17 mouse cellular contexts compared by ENCODE assay signal in genomic region chr7:126251698-126252097, GRCm38 (mm10). TPM values are rescaled to one million over a fixed set of nuclear protein-coding genes. Genes with fewer than 3 reads are reported as not detected.
A peak's percentile ranks its signal among the peaks of the same experiment; 100 is the strongest.
DNase-seq lines count a peak whose midpoint lies in the region; ATAC-seq and TF ChIP-seq lines count a peak whose summit lies in the region.
"Had no signal": no experiment of that assay in that cellular context is flagged by ENCODE, and none has a peak within 500 bp of the region (broad histone marks: within the 10 kb centered on the region; RNA-seq: fewer than 3 reads in every experiment).

No protein-coding gene starts in this region.

- peak overlapping the region; percentile 96 for H3K27ac ChIP-seq in cerebellum, adult 2 months (ENCODE audit: insufficient read depth, low read length)
- H3K27ac ChIP-seq in heart, postnatal 0 days (ENCODE audit: low read depth): peak overlapping the region; percentile 72
- H3K27ac ChIP-seq: embryonic facial prominence, embryonic 13.5 days; hindbrain, postnatal 0 days; kidney, embryonic 15.5 days; limb, embryonic 15.5 days; lung, embryonic 15.5 days; neural tube, embryonic 13.5 days; stomach, embryonic 15.5 days had no signal

- WGBS in cerebellum, adult 2 months: 6% methylated on average over 3 of the region's 3 CpGs
- 45% methylated on average over 3 of the region's 3 CpGs for WGBS in heart, postnatal 0 days

- peak; percentile 75 for ATAC-seq in heart, postnatal 0 days (ENCODE audit: insufficient read depth, low read depth)
- ATAC-seq: hindbrain, postnatal 0 days; midbrain, embryonic 16.5 days had no signal

- peaks cover 22% of the 10 kb centered on the region for H3K4me1 ChIP-seq in cerebellum, adult 2 months (ENCODE audit: control insufficient read depth, insufficient read depth, low read length)
- H3K4me1 ChIP-seq in heart, postnatal 0 days (ENCODE audit: control insufficient read depth, insufficient read depth): peaks cover 11% of the 10 kb centered on the region

- TF ChIP-seq EP300 in heart, postnatal 0 days (IDR thresholded peaks at IDR 0.05; ENCODE audit: low read depth): no peak

- H3K9ac ChIP-seq in heart, postnatal 0 days (replicated peaks; ENCODE audit: low read depth, low read length): 0 out of 2 replicates have a peak overlapping the region, but pooled peaks have one; percentile 4
- H3K9ac ChIP-seq: embryonic facial prominence, embryonic 13.5 days; kidney, embryonic 15.5 days; limb, embryonic 15.5 days; lung, embryonic 15.5 days; neural tube, embryonic 13.5 days; stomach, embryonic 15.5 days had no signal

- peak; percentile 54 for TF ChIP-seq POLR2A in cerebellum, adult 2 months (IDR thresholded peaks at IDR 0.05; ENCODE audit: borderline replicate concordance, insufficient read depth, low read length)

- peak; percentile 95 for DNase-seq in brain, adult 2 months (ENCODE audit: low read depth, low spot score)
- peak; percentile 90 to 95 for DNase-seq in cerebellum, adult 2 months
- peak; percentile 37 for DNase-seq in gastrocnemius, postnatal 10 days
- peak; percentile 75 for DNase-seq in heart, postnatal 0 days (ENCODE audit: low spot score)
- no peak for DNase-seq in B cell, adult 2 months
- no peak for DNase-seq in urinary bladder, adult 2 months (ENCODE audit: low spot score)
- DNase-seq in frontal cortex, adult 2 months (ENCODE audit: extremely low spot score in 1 of 2, low spot score in 1 of 2): no peak
- DNase-seq: adrenal gland, postnatal 25 days; thymus, postnatal 14 days had no signal

- H3K4me2 ChIP-seq in heart, postnatal 0 days (ENCODE audit: low read depth, low read length): peak overlapping the region; percentile 65
- H3K4me2 ChIP-seq: embryonic facial prominence, embryonic 13.5 days; kidney, embryonic 15.5 days; limb, embryonic 15.5 days; lung, embryonic 15.5 days; neural tube, embryonic 13.5 days; stomach, embryonic 15.5 days had no signal

- no peak for TF ChIP-seq CTCF in cerebellum, adult 2 months (IDR thresholded peaks at IDR 0.05; ENCODE audit: borderline replicate concordance, insufficient read depth, low read depth, low read length)
- no peak for TF ChIP-seq CTCF in heart, postnatal 0 days (IDR thresholded peaks at IDR 0.05; ENCODE audit: low read depth)

- no peaks in the 10 kb centered on the region for H3K9me3 ChIP-seq in heart, postnatal 0 days (replicated peaks; ENCODE audit: control insufficient read depth, low read length)
- H3K9me3 ChIP-seq: embryonic facial prominence, embryonic 13.5 days; kidney, embryonic 15.5 days; limb, embryonic 15.5 days; lung, embryonic 15.5 days; neural tube, embryonic 13.5 days; stomach, embryonic 15.5 days had no signal

- H3K36me3 ChIP-seq in heart, postnatal 0 days (replicated peaks; ENCODE audit: control insufficient read depth, insufficient read depth, low read length): no peaks in the 10 kb centered on the region
- H3K36me3 ChIP-seq: embryonic facial prominence, embryonic 13.5 days; kidney, embryonic 15.5 days; limb, embryonic 15.5 days; lung, embryonic 15.5 days; neural tube, embryonic 13.5 days; stomach, embryonic 15.5 days had no signal

- peak overlapping the region; percentile 68 for H3K4me3 ChIP-seq in cerebellum, adult 2 months (replicated peaks; ENCODE audit: insufficient read depth, low read depth, low read length)
- H3K4me3 ChIP-seq in heart, postnatal 0 days (ENCODE audit: low read depth, low read length): peak overlapping the region; percentile 55; the same call in 1 of the 2 replicates
- H3K4me3 ChIP-seq: embryonic facial prominence, embryonic 13.5 days; kidney, embryonic 15.5 days; limb, embryonic 15.5 days; lung, embryonic 15.5 days; neural tube, embryonic 13.5 days; stomach, embryonic 15.5 days had no signal

- H3K27me3 ChIP-seq in cerebellum, adult 2 months (ENCODE audit: control insufficient read depth, insufficient read depth, low read length): no peaks in the 10 kb centered on the region
- H3K27me3 ChIP-seq in heart, postnatal 0 days (ENCODE audit: control insufficient read depth, insufficient read depth, low read length): no peaks in the 10 kb centered on the region
- H3K27me3 ChIP-seq: stomach, embryonic 15.5 days had no signal

RNA-seq across cellular contexts. Expression of gene Sbk1, which starts 20.7 kb away (rescaled TPM):
- polyA plus RNA-seq in cerebellum, adult 2 months (2012; rRNA removed): 227 and 282 TPM in 2 replicates
- total RNA-seq in gastrocnemius, postnatal 10 days (2021): 10 to 100 TPM; 35.2 to 38.0 TPM
- 42.0 and 48.9 TPM in 2 replicates for total RNA-seq in heart, postnatal 0 days (2014; rRNA removed; ENCODE audit: low replicate concordance)
- 14.9 and 17.4 TPM in 2 replicates for polyA plus RNA-seq in heart, postnatal 0 days (2015; fragmentation: Nextera tagmentation; extraction: Ambion mirVana)
- polyA plus RNA-seq in urinary bladder, adult 2 months (2012; rRNA removed): 2.7 and 3.7 TPM in 2 replicates
- polyA plus RNA-seq in frontal cortex, adult 2 months (2012; rRNA removed): 54.4 and 56.0 TPM in 2 replicates

RNA-seq across cellular contexts. Expression of gene Xpo6, which starts 51.4 kb away (rescaled TPM):
- 154 and 162 TPM in 2 replicates for polyA plus RNA-seq in cerebellum, adult 2 months (2012; rRNA removed)
- 10 to 100 TPM; 24.5 to 39.1 TPM for total RNA-seq in gastrocnemius, postnatal 10 days (2021)
- 52.9 and 78.8 TPM in 2 replicates for total RNA-seq in heart, postnatal 0 days (2014; rRNA removed; ENCODE audit: low replicate concordance)
- 12.3 and 14.2 TPM in 2 replicates for polyA plus RNA-seq in heart, postnatal 0 days (2015; fragmentation: Nextera tagmentation; extraction: Ambion mirVana)
- 81.2 and 83.4 TPM in 2 replicates for polyA plus RNA-seq in urinary bladder, adult 2 months (2012; rRNA removed)
- 174 and 191 TPM in 2 replicates for polyA plus RNA-seq in frontal cortex, adult 2 months (2012; rRNA removed)

Comparison
In these comparisons a context has a peak if more than half of its experiments do, and no peak if none do; other contexts are left out.
1. DNase-seq: peak in brain, adult 2 months (single experiment), cerebellum, adult 2 months (2 of 2), gastrocnemius, postnatal 10 days (single experiment) and heart, postnatal 0 days (single experiment); none in B cell, adult 2 months (0 of 2), urinary bladder, adult 2 months (single experiment) and frontal cortex, adult 2 months (0 of 2).